Mouse (Mus musculus) thymus, postnatal 14 days (tissue): ENCODE measurements around the gene Gdpd5.
"Not testable (repeated sequence)": the region's sequence is repeated elsewhere in the genome, so short reads cannot be mapped to it uniquely, and the experiment has no call there.

Experiments
- DNase-seq: peaks from one replicate; pipeline ENCODE4 v3.0.0; 2021

Gene Gdpd5

DNA sequence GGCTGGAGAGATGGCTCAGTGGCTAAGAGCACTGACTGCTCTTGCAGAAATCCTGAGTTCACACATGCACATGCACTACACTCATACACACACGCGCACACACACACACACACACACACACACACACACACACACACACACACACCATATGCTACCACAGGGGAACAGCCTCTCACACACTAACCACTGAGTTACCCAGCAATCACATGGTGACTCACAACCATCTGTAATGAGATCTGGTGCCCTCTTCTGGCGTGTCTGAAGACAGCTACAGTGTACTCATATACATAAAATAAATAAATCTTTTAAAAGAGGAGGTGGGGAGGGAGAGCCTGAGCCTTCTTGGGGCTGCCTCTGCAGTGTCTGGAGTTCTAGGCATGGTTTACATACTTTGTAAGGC lies 6.9 kb upstream of the Gdpd5 start:
- DNase-seq: not testable (repeated sequence)

DNA sequence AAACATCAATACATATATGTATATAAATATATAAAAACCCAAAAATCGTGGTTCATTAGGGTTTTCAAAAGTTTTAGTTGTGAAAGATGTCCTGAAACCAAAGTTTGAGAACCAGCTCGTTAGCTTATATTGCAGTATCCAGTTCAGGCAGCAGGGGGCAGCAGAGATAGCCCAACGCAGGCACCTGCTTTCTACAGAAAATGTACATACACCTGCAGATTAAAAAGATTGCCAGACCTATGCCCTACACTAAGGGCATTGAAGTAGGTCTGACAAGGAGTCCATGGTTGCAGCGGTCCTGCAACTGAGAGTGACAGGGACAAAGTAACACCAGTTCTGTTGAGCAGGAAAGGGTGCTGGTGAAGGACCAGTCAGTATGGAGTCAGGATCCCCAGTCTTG lies 5.8 kb upstream of the Gdpd5 start:
- peak; percentile 85 for DNase-seq

DNA sequence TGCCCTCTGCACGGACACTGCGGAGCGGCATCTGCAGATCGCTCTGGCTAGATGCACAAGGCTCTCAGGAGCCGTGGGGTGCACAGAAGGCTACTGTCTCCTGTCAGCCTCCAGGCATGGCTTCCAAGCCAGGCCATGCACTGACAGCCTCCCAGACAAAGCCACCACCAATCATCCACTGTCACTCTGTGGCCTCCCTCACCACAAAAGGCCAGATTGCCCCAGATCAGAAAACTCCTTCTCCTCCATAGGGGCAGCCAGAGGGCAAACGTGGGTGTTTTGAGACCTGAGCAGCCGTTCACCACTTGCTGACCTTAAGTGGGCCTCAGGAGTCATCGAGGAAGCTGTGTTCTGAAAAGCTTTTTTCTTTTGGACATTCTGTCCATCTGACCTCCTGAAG lies 2.3 kb upstream of the Gdpd5 start:
- DNase-seq: no peak

DNA sequence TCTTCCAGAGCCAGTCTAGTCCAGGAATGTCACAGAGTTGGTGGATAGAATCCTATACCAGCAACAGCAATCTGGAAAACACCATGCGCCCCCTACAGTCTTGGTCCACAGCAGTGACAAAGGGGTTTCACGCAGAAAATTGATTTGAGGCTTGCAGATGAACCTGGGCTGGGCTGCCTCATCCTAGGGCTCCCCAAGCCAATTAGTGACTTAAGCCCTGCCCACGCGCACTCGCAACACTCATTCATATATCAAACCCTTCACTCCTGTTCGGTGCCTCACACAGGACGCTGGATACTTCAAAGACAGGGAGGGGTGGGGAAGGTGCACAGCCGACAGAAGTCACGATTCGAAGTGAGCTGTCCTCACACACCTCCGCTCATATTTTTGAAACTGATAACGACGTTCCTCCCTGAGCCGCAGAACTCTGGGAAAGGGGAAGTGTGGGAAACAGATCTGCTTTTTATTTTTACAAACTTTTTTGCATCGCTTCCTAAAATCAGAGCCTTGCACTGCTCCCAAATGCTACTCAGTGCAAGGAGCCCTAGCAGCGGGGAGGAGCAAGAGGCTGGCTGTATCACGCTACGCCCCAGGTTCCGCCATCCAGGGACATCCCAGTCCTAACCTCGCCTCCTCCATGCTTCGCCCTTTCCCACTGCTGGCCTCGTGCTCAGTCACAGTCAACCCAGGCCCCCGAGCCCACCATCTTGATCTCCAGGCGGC lies 562 bp upstream of the Gdpd5 start:
- peak; percentile 47 for DNase-seq

DNA sequence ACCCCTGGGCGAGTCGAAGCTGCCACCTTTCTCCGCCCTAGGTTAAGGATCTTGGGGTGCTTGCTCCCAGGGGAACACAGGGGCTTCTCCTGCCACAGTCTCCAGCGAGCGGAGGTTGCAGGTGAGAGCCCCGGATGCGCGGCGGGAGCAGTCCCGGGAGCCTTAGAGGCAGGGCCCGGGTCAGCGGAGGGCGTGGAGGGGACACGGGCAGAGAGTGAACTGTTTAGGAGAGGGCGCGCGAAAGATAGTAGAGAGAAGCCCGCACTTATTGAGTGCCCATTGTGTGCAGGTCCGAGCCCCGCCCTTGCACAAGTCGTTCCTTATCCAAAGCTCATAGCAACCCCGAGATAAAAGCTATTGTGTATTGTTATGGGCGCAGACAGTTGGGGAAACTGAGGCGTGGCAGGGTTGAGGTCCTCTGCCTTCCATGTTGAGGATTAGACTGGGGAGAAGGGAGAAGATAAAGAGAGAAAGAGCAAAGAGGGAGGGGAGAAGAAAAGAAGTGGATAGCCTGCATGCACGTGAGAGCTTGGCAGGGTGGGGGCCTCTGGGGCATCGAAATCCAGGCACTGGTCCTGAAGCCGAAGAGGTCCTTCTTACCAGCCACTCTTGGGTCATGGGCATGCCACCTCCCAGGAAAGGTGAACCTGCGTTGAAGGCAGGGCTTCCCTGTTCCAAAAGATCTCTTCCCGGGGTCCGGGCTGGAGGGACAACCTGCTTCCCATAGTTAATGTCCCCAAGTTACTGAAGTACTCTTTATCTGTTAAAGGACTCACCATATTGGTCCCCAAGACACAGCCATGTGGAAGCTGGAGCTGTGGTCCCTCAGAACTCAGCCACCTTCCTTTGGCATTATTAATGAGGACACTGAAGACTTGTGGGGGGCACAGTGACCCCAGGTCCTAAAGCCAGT lies 1.1 kb downstream of the Gdpd5 start:
- peak; percentile 36 for DNase-seq

DNA sequence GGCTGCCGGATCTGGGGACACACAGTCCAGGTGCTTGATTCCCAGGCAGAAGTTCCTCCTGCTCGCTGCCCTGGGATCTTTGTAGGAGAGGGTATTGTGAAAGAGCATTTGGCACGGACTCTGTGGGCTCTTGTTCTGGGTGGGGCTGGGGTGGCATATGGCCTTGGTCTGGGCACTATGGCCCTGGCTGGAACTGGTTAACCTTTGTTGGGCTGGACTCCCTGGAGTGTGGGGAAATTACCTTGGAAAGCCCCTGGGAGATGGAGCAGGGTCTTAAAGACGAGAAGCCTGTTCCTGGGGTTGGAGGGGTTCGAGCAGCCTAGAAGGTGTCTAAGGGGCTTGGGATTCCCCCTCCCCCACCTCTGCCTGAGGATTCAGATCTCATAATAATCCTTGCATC lies 2.0 kb downstream of the Gdpd5 start:
- DNase-seq: no peak

DNA sequence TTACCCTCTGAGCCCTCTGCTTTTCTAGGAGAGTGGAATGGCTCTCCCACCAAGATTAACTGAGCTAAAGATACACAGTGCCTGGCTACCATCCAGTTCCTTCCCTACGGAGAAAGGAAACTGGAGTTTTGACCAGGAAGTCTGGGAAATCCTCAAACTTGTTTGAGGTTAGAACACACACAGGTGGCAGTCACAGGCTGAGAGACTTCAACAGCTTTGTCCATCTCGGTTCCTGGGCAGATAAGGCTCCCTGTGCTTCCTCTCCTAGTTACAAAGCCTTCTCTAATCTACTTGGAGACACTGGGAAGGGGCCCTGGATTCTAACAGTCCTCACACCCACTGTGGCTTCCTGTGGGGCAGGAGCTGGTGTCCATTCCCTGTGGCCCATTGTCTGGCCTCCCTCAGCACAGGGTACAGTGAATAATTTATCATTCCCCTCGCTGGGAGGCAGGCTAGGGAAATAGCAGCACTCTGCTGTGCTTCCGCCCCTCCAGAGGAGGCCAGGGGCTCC lies 2.9 kb downstream of the Gdpd5 start:
- no peak for DNase-seq

DNA sequence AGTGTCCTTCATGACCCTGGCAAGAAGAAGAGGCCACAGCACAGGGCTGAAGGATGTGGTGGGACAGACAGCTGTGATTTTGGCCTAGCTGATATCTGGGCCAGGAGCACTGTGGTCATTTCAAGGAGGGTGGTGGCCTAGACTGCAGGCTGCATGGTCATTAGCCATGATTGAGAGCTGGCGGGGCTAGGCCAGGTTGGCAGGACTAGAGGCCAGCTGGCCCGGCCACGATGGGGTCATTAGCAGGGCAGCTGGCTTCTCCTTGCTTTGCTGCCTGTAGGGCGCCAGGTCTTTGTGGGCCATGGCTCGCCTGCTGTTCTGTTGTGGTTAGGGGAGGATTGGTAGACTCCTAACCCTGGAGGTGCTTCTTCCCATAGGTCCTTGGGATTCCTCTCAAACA lies 4.8 kb downstream of the Gdpd5 start:
- DNase-seq: no peak

DNA sequence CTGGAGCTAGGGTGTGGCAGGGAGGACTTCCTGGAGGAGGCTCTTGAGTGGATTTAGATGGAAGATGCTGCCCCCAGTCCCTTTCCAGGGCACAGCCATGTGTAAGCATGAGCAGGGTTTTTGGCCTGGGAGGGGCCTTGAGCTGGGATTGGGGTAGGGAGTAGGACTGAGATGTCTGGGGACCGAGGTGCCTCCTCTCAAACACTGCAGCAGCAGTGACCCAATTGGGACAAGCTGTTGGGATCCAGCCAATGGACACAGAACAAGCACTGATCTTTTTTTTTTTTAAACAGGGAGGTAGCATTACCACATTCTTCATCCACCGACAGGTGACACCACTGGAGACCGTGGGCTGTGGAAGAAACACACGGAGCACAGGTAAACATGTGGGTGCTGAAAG lies 5.6 kb downstream of the Gdpd5 start:
- no peak for DNase-seq

DNA sequence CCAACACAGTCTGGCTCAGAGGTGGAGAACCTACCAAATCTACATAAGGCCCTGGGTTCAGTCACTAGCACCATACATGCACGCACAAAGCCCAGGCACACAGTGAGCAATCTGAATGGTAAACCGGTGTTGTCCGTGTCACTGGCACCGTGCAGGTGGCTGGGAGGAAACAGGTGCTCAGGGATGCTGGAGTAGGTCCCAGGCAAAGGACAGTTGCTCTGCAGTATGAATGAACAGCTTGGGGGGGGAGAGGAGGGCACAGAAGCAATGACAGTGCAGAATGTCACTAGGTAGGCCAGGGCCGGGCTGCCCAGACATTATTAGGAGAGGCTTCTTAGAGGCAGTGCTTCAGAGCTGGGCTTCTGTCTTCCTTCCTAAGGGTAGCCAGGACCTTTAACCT lies 6.1 kb downstream of the Gdpd5 start:
- no peak for DNase-seq

DNA sequence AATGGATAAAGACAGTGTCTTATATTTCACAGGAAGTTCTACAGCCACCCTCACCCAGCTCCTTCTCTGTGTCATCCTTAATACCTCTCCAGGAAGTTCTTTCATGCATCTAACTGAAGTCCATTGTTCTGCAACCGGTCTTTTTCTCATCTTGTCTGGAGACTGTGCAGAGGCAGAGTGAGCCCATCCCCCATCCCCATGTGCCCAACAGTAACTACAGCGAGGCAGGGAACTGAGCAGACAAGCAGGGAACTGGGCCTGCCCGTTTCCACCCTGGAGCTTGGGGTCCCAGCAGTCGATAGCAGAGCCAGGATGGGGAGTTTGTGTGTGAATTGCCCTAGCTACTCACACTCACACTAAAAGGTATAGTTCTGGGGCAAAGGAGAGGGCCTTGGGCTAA lies 9.3 kb downstream of the Gdpd5 start:
- no peak for DNase-seq

DNA sequence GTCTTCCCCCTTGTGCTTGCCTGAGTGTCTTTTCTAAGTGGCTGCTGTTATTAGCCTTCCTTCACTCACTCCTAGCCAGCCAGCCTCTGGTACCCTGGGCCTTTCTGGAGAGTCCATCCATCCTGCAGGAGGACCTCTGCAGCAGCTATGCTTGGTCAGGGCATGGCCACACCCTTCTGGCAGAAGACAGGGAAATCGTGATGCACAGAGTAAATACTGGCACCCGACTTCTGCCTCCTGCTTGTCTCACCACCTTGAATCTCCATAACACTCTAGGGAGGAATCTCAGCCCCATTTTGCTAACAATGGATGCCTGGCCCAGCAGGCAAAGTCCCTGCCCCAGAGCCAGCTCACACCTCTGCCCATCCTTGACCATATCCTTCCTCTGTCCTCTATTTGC lies 11.5 kb downstream of the Gdpd5 start:
- no peak for DNase-seq

DNA sequence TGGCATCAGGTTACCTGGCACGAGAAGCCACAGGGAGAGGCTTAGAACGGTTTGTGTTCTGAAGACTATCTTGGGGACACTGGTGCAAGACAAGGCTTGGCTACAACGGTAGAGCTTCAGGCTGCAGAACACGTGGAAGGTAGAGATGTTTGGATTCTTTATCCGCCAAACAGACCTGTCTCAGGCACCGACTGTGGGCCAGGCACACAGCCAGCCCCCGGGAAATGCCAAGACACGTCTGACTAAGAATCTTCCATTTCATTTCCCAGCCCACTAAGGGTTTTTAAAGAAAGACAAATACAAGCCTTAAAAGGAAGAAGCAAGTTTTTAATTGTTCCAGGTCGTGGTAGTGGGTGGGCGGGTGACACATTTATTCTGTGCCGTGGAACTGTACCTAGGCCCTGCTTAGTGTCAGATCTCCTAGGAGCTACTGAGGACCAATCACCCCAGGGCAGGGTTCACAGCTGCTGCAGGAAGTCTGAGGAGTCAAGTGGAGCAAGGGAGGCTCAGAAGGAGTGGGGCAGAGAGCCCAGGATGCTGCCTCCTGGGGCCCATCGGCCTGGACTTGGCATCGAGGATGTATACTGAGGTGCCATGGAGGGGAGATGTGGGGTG lies 12.6 kb downstream of the Gdpd5 start:
- DNase-seq: no peak

DNA sequence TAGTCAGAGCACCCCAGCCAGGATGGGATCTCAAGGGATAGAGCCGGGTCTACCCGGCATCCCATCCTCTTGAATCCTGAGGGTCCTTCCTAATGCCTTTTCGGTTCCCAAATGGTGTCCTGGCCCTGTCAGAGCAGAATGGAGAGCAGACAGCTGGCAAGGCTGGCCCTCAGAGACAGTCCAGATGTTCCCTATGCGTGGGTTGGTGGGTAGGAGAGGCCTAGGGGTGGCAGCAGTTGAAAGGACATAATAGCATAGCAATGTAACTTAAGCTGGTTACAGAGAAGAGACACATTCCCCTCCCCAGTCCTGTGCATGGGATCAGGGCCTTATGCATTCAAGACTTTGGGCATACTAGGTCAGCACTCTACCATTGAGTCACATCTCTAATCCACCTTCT lies 14.2 kb downstream of the Gdpd5 start:
- DNase-seq: no peak

DNA sequence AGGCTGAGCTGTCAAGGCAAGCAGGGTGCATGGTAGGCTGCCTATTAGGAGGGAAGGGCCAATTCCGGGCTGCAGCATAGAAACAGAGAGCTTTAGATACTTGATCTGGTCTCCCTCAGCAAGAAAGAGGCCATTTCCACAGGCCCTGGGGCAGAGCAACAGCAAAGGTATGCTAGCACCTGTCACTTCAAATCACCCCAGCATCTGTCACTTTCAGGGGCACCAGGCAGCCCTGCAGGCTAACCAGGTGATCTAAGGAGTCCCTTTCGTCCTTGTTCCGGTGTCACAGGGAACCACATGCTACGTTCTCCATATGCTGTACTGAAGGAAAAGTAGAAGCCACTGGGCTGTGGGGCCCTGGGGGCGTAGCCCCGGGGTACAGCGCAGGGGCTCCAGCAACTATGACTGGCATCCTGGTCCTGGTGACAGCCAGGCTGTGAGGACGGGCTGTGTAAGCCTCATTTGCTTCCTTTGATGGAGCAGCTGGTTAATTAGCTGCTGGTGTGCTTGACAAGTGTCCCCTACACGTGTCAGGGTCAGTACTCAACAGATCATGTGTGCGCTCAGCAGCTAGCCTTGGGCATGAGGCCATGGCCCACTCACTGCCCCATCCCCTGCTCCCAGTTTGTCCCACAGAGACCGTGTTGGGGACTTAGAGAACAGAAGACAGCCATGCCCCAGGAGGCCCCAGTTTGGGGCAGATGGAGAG lies 14.8 kb downstream of the Gdpd5 start:
- DNase-seq: no peak

DNA sequence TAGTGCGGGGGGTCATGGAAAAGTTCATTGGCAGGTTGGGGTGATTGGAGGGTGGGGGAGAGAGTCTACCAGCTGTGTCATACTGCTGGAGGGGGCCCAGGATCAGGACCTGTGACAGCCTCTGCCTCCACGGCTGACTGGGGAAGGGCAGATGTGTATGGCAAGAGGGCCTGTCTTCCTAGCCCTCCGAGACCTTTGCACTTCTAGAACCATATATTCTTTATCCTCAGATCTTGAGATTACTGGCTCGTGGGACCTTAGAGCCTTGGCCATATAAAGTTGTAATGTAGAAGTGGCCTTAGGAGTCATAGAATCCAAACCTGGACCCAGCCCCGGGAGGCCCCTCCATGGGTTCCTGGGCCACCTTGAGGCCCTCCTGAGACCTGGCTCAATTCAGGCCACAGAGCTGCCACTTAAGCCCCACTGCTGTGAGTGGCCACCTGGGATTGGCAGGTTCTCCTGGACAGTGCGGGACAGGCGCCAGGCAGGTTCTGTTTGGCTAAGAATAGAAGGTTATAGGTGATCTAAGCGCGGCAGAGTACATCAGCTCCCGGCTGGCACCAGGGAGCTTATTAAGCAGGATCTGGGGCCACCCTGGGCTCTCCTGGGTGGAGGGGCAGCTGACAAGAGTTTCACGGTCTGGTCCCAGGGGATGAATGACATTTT lies 15.9 kb downstream of the Gdpd5 start:
- DNase-seq: no peak

DNA sequence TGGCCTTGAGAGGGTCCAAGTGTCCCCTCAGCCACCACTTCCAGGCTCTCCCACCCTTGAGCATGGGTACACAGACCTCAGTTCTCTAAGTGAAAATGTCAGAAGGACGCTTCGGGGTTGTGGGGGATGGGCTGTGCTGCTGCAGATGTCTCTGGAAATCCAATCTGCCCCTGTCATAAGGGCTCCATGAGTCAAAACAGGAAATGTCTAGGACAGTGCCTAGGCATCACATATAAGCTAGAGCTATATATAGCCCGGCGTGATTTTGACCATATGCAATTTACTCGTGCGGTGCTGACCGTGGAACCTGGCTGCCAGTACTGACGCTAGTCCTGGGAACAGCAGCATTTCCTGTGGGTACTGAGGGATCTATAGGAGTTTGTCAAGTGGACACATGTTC lies 20.2 kb downstream of the Gdpd5 start:
- no peak for DNase-seq

DNA sequence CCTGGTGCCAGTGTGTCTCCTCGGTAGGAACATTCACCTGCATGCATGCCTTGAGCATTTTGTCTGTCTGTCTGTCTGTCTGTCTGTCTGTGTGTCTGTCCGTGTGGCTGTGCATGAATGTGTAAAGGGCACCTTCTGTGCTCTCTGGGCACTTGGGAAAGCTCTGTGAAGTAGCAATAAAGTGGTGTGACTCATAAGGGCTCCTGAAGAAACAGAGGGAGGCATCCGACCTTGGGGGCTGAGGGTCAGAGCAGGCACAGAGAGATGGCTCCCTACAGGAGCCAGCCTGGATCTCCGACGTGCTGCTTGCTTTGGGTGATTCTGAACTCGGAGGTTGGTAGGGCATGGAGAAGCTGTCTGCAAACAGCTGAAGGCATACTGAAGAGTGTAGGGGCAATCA lies 21.3 kb downstream of the Gdpd5 start:
- DNase-seq: no peak

DNA sequence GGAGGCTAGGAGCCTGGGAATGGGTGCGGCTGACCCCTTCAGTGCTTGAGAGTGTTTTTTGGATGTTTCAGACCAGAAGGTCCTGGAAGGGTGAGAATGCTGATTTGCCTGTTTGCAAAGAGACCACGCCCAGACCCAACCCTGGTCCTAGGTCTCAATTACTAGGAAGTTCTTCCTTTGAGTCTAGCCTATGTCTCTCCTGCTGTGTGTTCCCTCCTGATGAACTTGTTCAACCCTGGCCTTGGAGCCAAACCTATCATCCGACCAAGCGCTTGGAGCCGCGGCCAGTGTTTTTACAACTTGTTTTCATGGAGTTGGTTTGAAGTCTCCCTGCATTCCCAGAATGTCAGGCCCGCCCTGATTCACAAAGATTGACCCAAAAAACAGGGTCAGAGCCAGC lies 22.0 kb downstream of the Gdpd5 start:
- DNase-seq: no peak

DNA sequence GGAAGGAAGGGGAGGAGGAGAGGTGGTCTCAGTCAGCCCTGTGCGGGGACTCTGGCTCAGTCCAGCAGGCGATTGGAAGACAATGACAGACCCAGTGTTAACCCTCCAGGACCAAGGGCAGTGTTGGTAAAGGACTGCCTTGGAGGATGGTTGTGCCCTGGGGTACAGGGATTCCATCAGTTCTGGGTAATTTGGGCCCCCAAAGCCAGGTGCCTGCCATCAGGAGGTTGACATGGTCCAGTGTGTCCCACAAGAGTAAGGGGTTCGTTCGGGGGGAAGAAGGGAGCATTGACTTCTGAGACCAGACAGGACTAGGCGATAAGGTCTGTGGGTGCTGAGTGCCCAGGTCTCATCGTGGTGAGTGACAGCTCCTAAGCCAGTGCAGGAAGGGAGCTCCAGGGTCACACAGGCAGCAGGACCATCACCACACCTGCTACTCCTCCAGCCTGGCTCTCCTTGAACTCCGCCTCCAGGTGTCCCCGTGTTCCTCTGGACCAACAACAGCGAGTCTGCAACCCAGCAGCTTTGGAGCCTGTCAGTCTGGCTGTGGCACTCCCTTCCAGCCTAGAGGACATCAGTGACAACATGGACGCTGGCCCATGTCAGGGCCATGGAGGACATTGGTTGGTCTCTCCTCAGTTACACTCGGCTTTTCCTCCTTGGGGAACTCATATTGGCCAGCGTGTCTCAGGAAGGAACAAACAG lies 23.0 kb downstream of the Gdpd5 start:
- no peak for DNase-seq

DNA sequence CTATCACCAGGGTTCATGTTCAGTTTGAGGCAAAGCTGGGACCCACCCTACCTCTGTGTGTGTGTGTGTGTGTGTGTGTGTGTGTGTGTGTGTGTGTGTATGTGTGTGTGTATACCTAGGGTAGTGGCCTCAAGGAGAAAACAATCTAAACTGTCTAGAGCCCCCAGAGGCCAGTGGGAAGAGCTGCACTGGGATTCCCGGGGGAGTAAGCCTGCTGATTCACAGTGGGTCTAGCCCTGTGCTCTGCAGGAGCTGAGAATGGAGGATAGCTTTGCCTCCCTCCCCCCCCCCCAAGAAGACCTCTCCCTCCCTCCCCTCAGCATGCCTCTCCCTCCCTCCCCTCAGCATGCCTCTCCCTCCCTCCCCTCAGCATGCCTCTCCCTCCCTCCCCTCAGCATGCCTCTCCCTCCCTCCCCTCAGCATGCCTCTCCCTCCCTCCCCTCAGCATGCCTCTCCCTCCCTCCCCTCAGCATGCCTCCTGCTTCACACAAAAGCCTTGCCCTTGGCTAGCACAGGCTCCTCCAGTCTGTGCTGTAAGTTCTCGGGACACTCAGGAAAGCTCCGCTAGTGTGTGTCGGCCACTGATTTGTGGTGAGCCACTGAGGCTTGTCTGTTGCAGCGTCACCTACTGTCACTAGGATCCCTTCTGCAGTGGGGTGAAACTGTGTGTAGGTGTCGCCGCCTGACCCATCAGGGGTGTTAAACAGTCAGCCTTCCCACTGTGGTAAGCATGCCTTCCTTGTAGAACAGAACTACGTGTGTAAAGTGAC lies 24.4 kb downstream of the Gdpd5 start:
- DNase-seq: no peak
